Mouse (Mus musculus) myocyte (in vitro differentiated cells): ENCODE results near the gene Lrrc4c.

ENCODE experiments used
- MAX ChIP-seq: IDR thresholded peaks from one replicate; pipeline ENCODE4 v1.6.1; 2011; ENCODE audit warnings: low read depth, mild to moderate bottlenecking, control low read depth
- POLR2A ChIP-seq: IDR thresholded peaks from one replicate; pipeline ENCODE4 v1.6.1; 2011; ENCODE audit warnings: low read depth, mild to moderate bottlenecking, control low read depth, moderate library complexity; ENCODE audit not compliant: insufficient read length
- POLR2AphosphoS2 ChIP-seq: IDR thresholded peaks from one replicate; pipeline ENCODE4 v1.6.1; 2011; ENCODE audit warnings: low read depth, control low read depth; ENCODE audit not compliant: insufficient read length

- TF ChIP-seq POLR2A (no peak), POLR2AphosphoS2 (no peak), MAX (no peak)
Observed at GRCm38 (mm10) chr2:96705004-96705403, 387.0 kb downstream of the Lrrc4c start.
